Mouse (Mus musculus) heart, postnatal 25 days (tissue): Measurements from ENCODE around the gene Olfr92. TPM values are rescaled to one million over a fixed set of nuclear protein-coding genes. Genes with fewer than 3 reads are reported as not detected.

Experiments used
- DNase-seq: peaks from one replicate; pipeline ENCODE4 v3.0.0; 2022; ENCODE audit warnings: low spot score
- intact Hi-C: fragments of 180-260 bp; cut with DNase I; formaldehyde crosslinking; loops from one replicate; pipeline ENCODE4 v1.15.1; 2025
- total RNA-seq, 2 experiments: library from RNA; stranded (reverse); gene quantifications; 2 replicates each; pipeline ENCODE4 v1.2.3; 2021

Gene Olfr92
- total RNA-seq, 2 experiments from 2014 or later, result not detected

GRCm38 (mm10) chr17:37063686-37064495, 56.0 kb downstream of the Olfr92 start:
- no peak for DNase-seq
- intact Hi-C loops, result no loop called here

- no peak for DNase-seq
- intact Hi-C loops, result no loop called here
Measured at GRCm38 (mm10) chr17:37063063-37063462, 56.8 kb downstream of the Olfr92 start.

GRCm38 (mm10) chr17:37062101-37062641, 57.7 kb downstream of the Olfr92 start:
- intact Hi-C loops, result no loop called here
- DNase-seq, result no peak

- intact Hi-C loops, result no loop called here
- DNase-seq, result no peak
Measured at GRCm38 (mm10) chr17:37061435-37061834, 58.5 kb downstream of the Olfr92 start.

Other genes with a start within 250 kb of the Olfr92 start
- not detected for gene Trim40, start 230.0 kb downstream of the Olfr92 start, total RNA-seq
- gene Trim31, start 222.0 kb downstream of the Olfr92 start, total RNA-seq, result not detected
- gene Rnf39, start 177.2 kb downstream of the Olfr92 start, total RNA-seq, result 1 to 10 TPM in 1 of 2 experiments, under 1 TPM in 1; 0.36 to 1.1 TPM
- gene Ppp1r11, start 168.3 kb downstream of the Olfr92 start, total RNA-seq, result 10 to 100 TPM; 87.4 to 92.9 TPM
- gene Znrd1, start 161.5 kb downstream of the Olfr92 start, total RNA-seq, result 10 to 100 TPM; 25.9 to 27.4 TPM
- 10 to 100 TPM; 11.2 to 14.7 TPM for gene Znrd1as, start 161.5 kb downstream of the Olfr92 start, total RNA-seq
- under 1 TPM; 0.49 to 0.61 TPM for gene 2410137M14Rik, start 138.9 kb downstream of the Olfr92 start, total RNA-seq
- gene H2-M5, start 130.6 kb downstream of the Olfr92 start, total RNA-seq, result not detected
- gene Zfp57, start 118.9 kb downstream of the Olfr92 start, total RNA-seq, result 1 to 10 TPM; 1.6 to 2.9 TPM
- gene Mog, start 96.7 kb downstream of the Olfr92 start, total RNA-seq, result not detected
- gene Gabbr1, start 74.1 kb downstream of the Olfr92 start, total RNA-seq, result 1 to 10 TPM; 6.9 to 7.4 TPM
- not detected for gene Olfr90, start 31.6 kb downstream of the Olfr92 start, total RNA-seq
- gene Olfr91, start 21.8 kb downstream of the Olfr92 start, total RNA-seq, result not detected
- gene Olfr93, start 41.4 kb upstream of the Olfr92 start, total RNA-seq, result not detected
- gene Ubd, start 73.8 kb upstream of the Olfr92 start, total RNA-seq, result not detected
- gene Olfr94, start 80.9 kb upstream of the Olfr92 start, total RNA-seq, result not detected
- gene Olfr95, start 93.0 kb upstream of the Olfr92 start, total RNA-seq, result not detected
- not detected for gene Olfr96, start 100.1 kb upstream of the Olfr92 start, total RNA-seq
- gene Olfr97, start 117.2 kb upstream of the Olfr92 start, total RNA-seq, result not detected
- not detected for gene Olfr98, start 143.7 kb upstream of the Olfr92 start, total RNA-seq
- 1 to 10 TPM; 3.0 to 3.2 TPM for gene H2-M3, start 150.1 kb upstream of the Olfr92 start, total RNA-seq
- not detected for gene Olfr99, start 163.4 kb upstream of the Olfr92 start, total RNA-seq
- gene Olfr101, start 184.2 kb upstream of the Olfr92 start, total RNA-seq, result not detected
- not detected for gene Olfr102, start 197.0 kb upstream of the Olfr92 start, total RNA-seq
- gene Olfr103, start 219.6 kb upstream of the Olfr92 start, total RNA-seq, result not detected
- gene Olfr104-ps, start 239.5 kb upstream of the Olfr92 start, total RNA-seq, result not detected